Mouse (Mus musculus) heart, embryonic 15.5 days (tissue): ENCODE results near the gene Nkx2-1. TPM values are rescaled to one million over a fixed set of nuclear protein-coding genes. Genes with fewer than 3 reads are reported as not detected.

Experiments used
- ATAC-seq: fragments of 200-750 bp; cut with Nextera tagmentation; replicated peaks from 2 replicates; pipeline ENCODE4 v1.8.0; 2017; ENCODE audit warnings: low read depth, moderate TSS enrichment; ENCODE audit not compliant: insufficient number of reproducible peaks, insufficient read depth, low FRiP score
- H3K27ac ChIP-seq: fragments of 300-500 bp; sonication (generic); 2 replicates; pipeline ENCODE4 v1.5.1; 2015; ENCODE audit warnings: mild to moderate bottlenecking, inconsistent platforms
- H3K27me3 ChIP-seq: fragments of 300-500 bp; sonication (generic); 2 replicates; pipeline ENCODE4 v1.6.1; 2015; ENCODE audit warnings: inconsistent platforms
- H3K36me3 ChIP-seq: fragments of 300-500 bp; sonication (generic); 2 replicates; pipeline ENCODE4 v1.6.1; 2015; ENCODE audit warnings: mild to moderate bottlenecking, inconsistent platforms
- H3K4me1 ChIP-seq: fragments of 300-500 bp; sonication (generic); replicated peaks from 2 replicates; pipeline ENCODE4 v1.6.1; 2015; ENCODE audit warnings: inconsistent platforms
- H3K4me2 ChIP-seq: fragments of 300-500 bp; sonication (generic); 2 replicates; pipeline ENCODE4 v1.6.1; 2015; ENCODE audit warnings: inconsistent platforms, mild to moderate bottlenecking, moderate library complexity
- H3K4me3 ChIP-seq: fragments of 300-500 bp; sonication (generic); 2 replicates; pipeline ENCODE4 v1.5.1; 2015; ENCODE audit warnings: mild to moderate bottlenecking, inconsistent platforms
- H3K9ac ChIP-seq: fragments of 300-500 bp; sonication (generic); 2 replicates; pipeline ENCODE4 v1.6.1; 2015; ENCODE audit warnings: mild to moderate bottlenecking, inconsistent platforms
- H3K9me3 ChIP-seq: fragments of 300-500 bp; sonication (generic); replicated peaks from 2 replicates; pipeline ENCODE4 v1.6.1; 2016; ENCODE audit warnings: inconsistent platforms
- WGBS: fragments of 180-500 bp; shearing (Covaris S2); methylation state at CpG from one replicate; pipeline ENCODE4 v1.1.7; 2015; ENCODE audit warnings: mixed read lengths; 5-methylcytosine and 5-hydroxymethylcytosine counted together
- polyA plus RNA-seq: library from polyadenylated mRNA; unstranded; fragments of >200 nt; fragmentation: Nextera tagmentation; extraction: Ambion mirVana; gene quantifications from 2 replicates; pipeline ENCODE4 v1.2.1, GENCODE M21; 2015

Gene Nkx2-1
- polyA plus RNA-seq, 1 experiment from 2014 or later = 2.1 TPM

GRCm38 (mm10) chr12:56521106-56521840 lies 15.4 kb downstream of the Nkx2-1 start:
- Histone ChIP-seq H3K27me3 (peaks cover 86% of the 10 kb centered on the region), H3K9ac (no peak overlapping the region; the same call in 1 of the 2 replicates), H3K4me3 (peak overlapping the region; percentile 28), H3K4me2 (peak overlapping the region; percentile 39; the same call in 1 of the 2 replicates), H3K4me1 (peaks cover 11% of the 10 kb centered on the region), H3K36me3 (no peaks in the 10 kb centered on the region), H3K27ac (no peak overlapping the region), H3K9me3 (no peaks in the 10 kb centered on the region)
- 3% methylated on average over 33 of the region's 33 CpGs for WGBS
- ATAC-seq = no peak

- no peaks in the 10 kb centered on the region for H3K9me3 ChIP-seq
- H3K4me1 ChIP-seq = peaks cover 11% of the 10 kb centered on the region
- no peak overlapping the region; the same call in 1 of the 2 replicates for H3K9ac ChIP-seq
- 1% methylated on average over 22 of the region's 22 CpGs for WGBS
- peak overlapping the region; percentile 39; the same call in 1 of the 2 replicates for H3K4me2 ChIP-seq
- H3K27ac ChIP-seq = no peak overlapping the region
- ATAC-seq = no peak
- H3K4me3 ChIP-seq = peak overlapping the region; percentile 28
- peaks cover 78% of the 10 kb centered on the region for H3K27me3 ChIP-seq
- H3K36me3 ChIP-seq = no peaks in the 10 kb centered on the region
Observed at GRCm38 (mm10) chr12:56520396-56521105, 16.2 kb downstream of the Nkx2-1 start.

GRCm38 (mm10) chr12:56519738-56520191 lies 16.9 kb downstream of the Nkx2-1 start:
- WGBS = 1% methylated on average over 30 of the region's 30 CpGs
- no peak for ATAC-seq
- peak overlapping the region; percentile 9 for H3K4me2 ChIP-seq
- H3K9me3 ChIP-seq = no peaks in the 10 kb centered on the region
- peaks cover 11% of the 10 kb centered on the region for H3K4me1 ChIP-seq
- H3K36me3 ChIP-seq = no peaks in the 10 kb centered on the region
- no peak overlapping the region for H3K27ac ChIP-seq
- no peak overlapping the region for H3K9ac ChIP-seq
- H3K27me3 ChIP-seq = peaks cover 79% of the 10 kb centered on the region
- H3K4me3 ChIP-seq = peak overlapping the region; percentile 20; the same call in 1 of the 2 replicates

- H3K27me3 ChIP-seq = peaks cover 74% of the 10 kb centered on the region
- no peaks in the 10 kb centered on the region for H3K36me3 ChIP-seq
- no peak for ATAC-seq
- WGBS = 25% methylated on average over 13 of the region's 13 CpGs
- no peak overlapping the region for H3K27ac ChIP-seq
- H3K9ac ChIP-seq = no peak overlapping the region
- H3K4me1 ChIP-seq = peaks cover 11% of the 10 kb centered on the region
- no peaks in the 10 kb centered on the region for H3K9me3 ChIP-seq
- no peak overlapping the region for H3K4me3 ChIP-seq
- peak overlapping the region; percentile 9; the same call in 1 of the 2 replicates for H3K4me2 ChIP-seq
Observed at GRCm38 (mm10) chr12:56519071-56519737, 17.5 kb downstream of the Nkx2-1 start.

- Histone ChIP-seq H3K27ac (no peak overlapping the region), H3K9me3 (no peaks in the 10 kb centered on the region), H3K4me3 (no peak overlapping the region), H3K27me3 (peaks cover 72% of the 10 kb centered on the region), H3K36me3 (no peaks in the 10 kb centered on the region), H3K4me1 (peaks cover 11% of the 10 kb centered on the region), H3K9ac (no peak overlapping the region), H3K4me2 (no peak overlapping the region)
- ATAC-seq = no peak
- WGBS = 64% methylated on average over 5 of the region's 5 CpGs
Observed at GRCm38 (mm10) chr12:56518221-56518620, 18.5 kb downstream of the Nkx2-1 start.

- H3K27me3 ChIP-seq = peaks cover 45% of the 10 kb centered on the region
- no peaks in the 10 kb centered on the region for H3K9me3 ChIP-seq
- H3K4me3 ChIP-seq = no peak overlapping the region
- WGBS = 82% methylated on average over 5 of the region's 5 CpGs
- no peak overlapping the region for H3K9ac ChIP-seq
- H3K36me3 ChIP-seq = no peaks in the 10 kb centered on the region
- H3K4me1 ChIP-seq = peaks cover 4% of the 10 kb centered on the region
- no peak for ATAC-seq
- H3K27ac ChIP-seq = no peak overlapping the region
- no peak overlapping the region for H3K4me2 ChIP-seq
Observed at GRCm38 (mm10) chr12:56514831-56515230, 21.9 kb downstream of the Nkx2-1 start.

- H3K4me3 ChIP-seq = no peak overlapping the region
- no peak overlapping the region for H3K9ac ChIP-seq
- H3K4me2 ChIP-seq = no peak overlapping the region
- WGBS = 43% methylated on average over 8 of the region's 8 CpGs
- no peaks in the 10 kb centered on the region for H3K4me1 ChIP-seq
- peaks cover 17% of the 10 kb centered on the region; the same call in 1 of the 2 replicates for H3K27me3 ChIP-seq
- H3K36me3 ChIP-seq = no peaks in the 10 kb centered on the region
- no peak for ATAC-seq
- H3K9me3 ChIP-seq = no peaks in the 10 kb centered on the region
- H3K27ac ChIP-seq = no peak overlapping the region
Observed at GRCm38 (mm10) chr12:56508413-56508812, 28.3 kb downstream of the Nkx2-1 start.

GRCm38 (mm10) chr12:56487046-56487445 lies 49.7 kb downstream of the Nkx2-1 start:
- Histone ChIP-seq H3K27me3 (no peaks in the 10 kb centered on the region), H3K9me3 (no peaks in the 10 kb centered on the region), H3K36me3 (no peaks in the 10 kb centered on the region), H3K4me3 (no peak overlapping the region), H3K4me2 (no peak overlapping the region), H3K27ac (no peak overlapping the region), H3K9ac (no peak overlapping the region), H3K4me1 (no peaks in the 10 kb centered on the region)
- no peak for ATAC-seq
- WGBS = 29% methylated on average over 3 of the region's 3 CpGs

- no peak overlapping the region for H3K27ac ChIP-seq
- H3K4me2 ChIP-seq = no peak overlapping the region
- H3K4me1 ChIP-seq = no peaks in the 10 kb centered on the region
- no peaks in the 10 kb centered on the region for H3K9me3 ChIP-seq
- no peaks in the 10 kb centered on the region for H3K36me3 ChIP-seq
- H3K4me3 ChIP-seq = no peak overlapping the region
- ATAC-seq = no peak
- 80% methylated on average over 10 of the region's 10 CpGs for WGBS
- H3K27me3 ChIP-seq = no peaks in the 10 kb centered on the region
- H3K9ac ChIP-seq = no peak overlapping the region
Observed at GRCm38 (mm10) chr12:56482606-56483005, 54.1 kb downstream of the Nkx2-1 start.
